Mouse (Mus musculus): ENCODE results near the gene Iqcb1.

DNA sequence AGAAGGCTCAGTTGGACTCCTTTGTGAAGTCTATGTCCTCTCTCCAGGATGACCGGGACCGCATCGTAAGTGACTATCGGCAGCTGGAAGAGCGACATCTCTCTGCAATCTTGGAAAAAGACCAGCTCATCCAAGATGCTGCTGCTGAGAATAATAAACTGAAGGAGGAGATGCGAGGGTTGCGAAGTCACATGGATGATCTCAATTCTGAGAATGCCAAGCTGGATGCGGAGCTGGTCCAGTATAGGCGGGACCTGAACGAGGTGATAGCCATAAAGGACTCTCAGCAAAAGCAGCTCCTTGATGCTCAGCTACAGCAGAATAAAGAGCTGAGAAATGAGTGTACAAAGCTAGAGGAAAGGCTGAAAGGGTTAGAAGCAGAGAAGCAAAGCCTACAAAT lies 90.3 kb downstream of the Iqcb1 start:
- TF ChIP-seq ZC3H11A (IDR thresholded peaks at IDR 0.05; ENCODE audit: borderline replicate concordance, low read depth, low read length), result no peak
- no peak for TF ChIP-seq ZNF384 (IDR thresholded peaks at IDR 0.05; ENCODE audit: low read depth, low read length)
- no peak for TF ChIP-seq MAFK (IDR thresholded peaks at IDR 0.05; ENCODE audit: insufficient read depth, low read depth, low read length)

Data from ES-E14 (cell line).